Mouse (Mus musculus) intestine, embryonic 14.5 days (tissue): ENCODE data around the gene Dgkz. TPM values are rescaled to one million over a fixed set of nuclear protein-coding genes. Genes with fewer than 3 reads are reported as not detected.

ENCODE experiments used
- ATAC-seq: fragments of 200-750 bp; cut with Nextera tagmentation; replicated peaks from 2 replicates; pipeline ENCODE4 v1.8.0; 2017; ENCODE audit warnings: low read depth, moderate number of reproducible peaks, moderate TSS enrichment, moderate library complexity; ENCODE audit not compliant: low FRiP score, low TSS enrichment
- DNase-seq: peaks from one replicate; pipeline ENCODE4 v3.0.0-alpha.2; 2018; ENCODE audit warnings: low spot score
- H3K27ac ChIP-seq: fragments of 300-500 bp; sonication (generic); 2 replicates; pipeline ENCODE4 v1.5.1; 2014; ENCODE audit warnings: low read depth, mild to moderate bottlenecking, control low read depth
- H3K27me3 ChIP-seq: fragments of 300-500 bp; sonication (generic); replicated peaks from 2 replicates; pipeline ENCODE4 v1.6.1; 2014; ENCODE audit warnings: low read length, control low read depth; ENCODE audit not compliant: control insufficient read depth, insufficient read depth
- H3K36me3 ChIP-seq: fragments of 300-500 bp; sonication (generic); 2 replicates; pipeline ENCODE4 v1.6.1; 2014; ENCODE audit warnings: low read length, control low read depth; ENCODE audit not compliant: control insufficient read depth, insufficient read depth
- H3K4me1 ChIP-seq: fragments of 300-500 bp; sonication (generic); replicated peaks from 2 replicates; pipeline ENCODE4 v1.6.1; 2014; ENCODE audit warnings: low read length, control low read depth, mixed read lengths; ENCODE audit not compliant: control insufficient read depth, insufficient read depth
- H3K4me2 ChIP-seq: fragments of 300-500 bp; sonication (generic); 2 replicates; pipeline ENCODE4 v1.6.1; 2014; ENCODE audit warnings: low read length
- H3K4me3 ChIP-seq: fragments of 300-500 bp; sonication (generic); 2 replicates; pipeline ENCODE4 v1.5.1; 2014; ENCODE audit warnings: low read depth, low read length, control low read depth, mixed read lengths
- H3K9ac ChIP-seq: fragments of 300-500 bp; sonication (generic); 2 replicates; pipeline ENCODE4 v1.6.1; 2014; ENCODE audit warnings: mild to moderate bottlenecking, low read length
- H3K9me3 ChIP-seq: fragments of 300-500 bp; sonication (generic); 2 replicates; pipeline ENCODE4 v1.6.1; 2016; ENCODE audit warnings: low read length, control low read depth; ENCODE audit not compliant: control insufficient read depth
- WGBS: fragments of 180-500 bp; shearing (Covaris S2); extraction: QIAGEN DNeasy Blood & Tissue Kit; methylation state at CpG from one replicate; pipeline ENCODE4 v1.1.7; 2014; 5-methylcytosine and 5-hydroxymethylcytosine counted together
- polyA plus RNA-seq: library from polyadenylated mRNA; unstranded; fragments of >200 nt; fragmentation: Nextera tagmentation; extraction: Ambion mirVana; gene quantifications from 2 replicates; pipeline ENCODE4 v1.2.1, GENCODE M21; 2014

Gene Dgkz
- polyA plus RNA-seq, 1 experiment from 2014 or later = 75.6 TPM

GRCm38 (mm10) chr2:91913328-91914110 lies 62.1 kb downstream of the Dgkz start:
- Histone ChIP-seq H3K9ac (no peak overlapping the region), H3K27me3 (no peaks in the 10 kb centered on the region), H3K4me2 (no peak overlapping the region), H3K9me3 (no peaks in the 10 kb centered on the region), H3K4me1 (no peaks in the 10 kb centered on the region), H3K36me3 (peaks cover 92% of the 10 kb centered on the region), H3K4me3 (no peak overlapping the region), H3K27ac (no peak overlapping the region)
- 89% methylated on average over 7 of the region's 7 CpGs for WGBS
- ATAC-seq (no peak), DNase-seq (no peak)

DNA sequence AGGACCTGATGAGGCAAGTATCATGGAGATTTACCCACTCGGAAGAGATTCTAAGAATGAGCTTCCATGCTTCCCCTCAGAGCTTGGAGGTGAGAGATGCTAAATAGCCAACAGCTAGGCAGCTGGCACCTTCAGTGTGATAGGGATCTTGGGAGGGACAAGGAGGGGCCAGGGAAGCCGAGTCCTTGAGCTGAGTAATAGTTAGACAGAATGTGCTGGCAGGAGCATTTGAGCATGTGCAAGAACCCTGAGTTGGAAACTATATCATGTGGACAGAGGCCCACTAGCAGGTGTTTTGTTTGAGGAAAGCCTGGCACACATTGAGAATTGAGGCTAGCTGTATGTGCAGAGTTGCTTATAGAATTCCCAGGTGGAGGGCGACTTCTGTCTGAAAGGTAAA lies 63.0 kb downstream of the Dgkz start:
- Histone ChIP-seq H3K27me3 (no peaks in the 10 kb centered on the region), H3K4me2 (no peak overlapping the region), H3K27ac (no peak overlapping the region), H3K4me1 (no peaks in the 10 kb centered on the region), H3K4me3 (no peak overlapping the region), H3K36me3 (peaks cover 89% of the 10 kb centered on the region), H3K9ac (no peak overlapping the region), H3K9me3 (no peaks in the 10 kb centered on the region)
- WGBS = 73% methylated on average over 3 of the region's 3 CpGs
- ATAC-seq = no peak
- DNase-seq = no peak

DNA sequence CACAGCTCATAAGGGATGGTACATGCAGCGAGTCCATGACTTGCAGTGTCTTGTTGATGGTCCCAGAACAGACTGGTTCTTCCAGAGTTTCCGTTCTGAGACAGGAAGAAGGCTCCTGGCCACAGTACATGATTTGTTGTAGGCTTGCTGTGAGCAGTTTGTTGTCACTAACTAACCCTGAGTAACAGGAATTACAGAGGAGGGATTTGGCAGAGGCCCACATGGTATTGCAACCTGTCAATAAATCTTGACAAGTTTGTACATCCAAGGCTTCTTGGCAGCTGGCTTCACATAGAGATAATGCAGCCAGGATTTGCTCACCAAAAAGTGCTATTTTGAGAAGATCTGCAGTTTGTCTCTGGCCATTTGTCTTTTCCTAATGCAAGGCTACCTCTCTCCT lies 69.5 kb downstream of the Dgkz start:
- Histone ChIP-seq H3K4me3 (no peak overlapping the region), H3K9me3 (no peaks in the 10 kb centered on the region), H3K4me2 (no peak overlapping the region), H3K36me3 (peaks cover 45% of the 10 kb centered on the region), H3K27ac (no peak overlapping the region), H3K4me1 (no peaks in the 10 kb centered on the region), H3K27me3 (no peaks in the 10 kb centered on the region), H3K9ac (no peak overlapping the region)
- 88% methylated on average over 2 of the region's 2 CpGs for WGBS
- ATAC-seq = no peak
- no peak for DNase-seq

- DNase-seq = no peak
- 77% methylated on average over 5 of the region's 5 CpGs for whole genome bisulfite sequencing
- no peak for ATAC-seq
These were observed 70.9 kb downstream of the Dgkz start for GRCm38 (mm10) chr2:91904618-91905307.

DNA sequence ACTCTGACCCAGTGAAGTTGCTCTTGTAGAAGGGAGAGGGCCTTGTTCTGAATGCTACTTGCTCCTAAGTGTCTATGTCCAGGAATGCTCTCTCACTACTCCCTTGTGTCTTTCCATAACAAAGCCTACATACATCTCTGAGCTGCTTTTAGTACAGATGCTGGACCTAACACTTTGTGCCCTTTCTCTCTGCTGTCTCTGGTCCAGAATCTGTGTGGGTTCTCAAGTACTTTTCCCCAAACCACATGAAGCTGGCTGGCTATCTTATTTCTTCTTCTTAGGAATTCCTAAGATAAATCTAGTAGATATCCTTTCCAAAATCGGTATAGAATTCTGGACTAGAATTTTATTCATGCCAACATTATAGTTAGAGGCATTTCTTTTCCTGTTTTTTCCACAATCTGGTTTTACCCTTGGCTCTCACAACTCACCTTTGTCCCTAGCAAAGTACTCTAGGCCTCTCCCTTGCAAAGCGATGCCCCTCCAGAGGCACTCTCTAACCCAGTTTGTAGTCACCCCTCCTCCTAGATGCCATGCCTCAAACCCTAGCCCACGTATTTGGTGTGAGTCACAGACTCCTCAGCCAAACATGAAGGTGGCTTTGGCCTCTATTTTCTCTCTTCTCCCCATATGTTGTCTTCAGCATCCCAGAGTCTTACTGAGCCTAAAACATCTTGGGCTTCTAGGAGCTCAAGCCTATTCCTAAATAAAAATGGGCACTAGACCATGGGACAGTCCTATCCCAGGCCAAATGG lies 72.3 kb downstream of the Dgkz start:
- WGBS = 92% methylated on average over 3 of the region's 3 CpGs

More at GRCm38 (mm10) chr2:91904618-91905307, 70.9 kb downstream of the Dgkz start:
- Histone ChIP-seq H3K9me3 (no peaks in the 10 kb centered on the region), H3K36me3 (peaks cover 37% of the 10 kb centered on the region), H3K4me1 (no peaks in the 10 kb centered on the region), H3K4me3 (no peak overlapping the region), H3K4me2 (no peak overlapping the region), H3K27me3 (no peaks in the 10 kb centered on the region), H3K27ac (no peak overlapping the region), H3K9ac (no peak overlapping the region)

DNA sequence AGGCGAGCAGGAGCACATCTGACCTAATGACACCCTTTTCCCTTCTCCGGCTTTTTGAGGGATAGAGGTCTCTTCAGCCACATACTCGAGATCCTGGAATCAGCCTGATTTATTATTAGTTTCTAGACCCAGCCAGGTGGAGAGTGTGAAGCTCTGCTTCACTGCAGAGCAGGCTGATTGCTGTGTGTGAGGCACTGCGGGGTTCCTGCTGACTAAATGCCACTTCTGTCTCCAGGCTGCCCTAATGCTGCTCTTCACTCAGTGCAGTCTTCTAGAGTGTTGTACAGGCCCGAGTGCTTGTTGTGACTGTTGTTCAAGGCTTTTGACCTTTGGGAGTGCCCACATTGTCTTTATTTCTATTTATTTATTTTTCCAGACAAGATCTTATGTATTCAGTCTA lies 73.3 kb downstream of the Dgkz start:
- DNase-seq = no peak
- H3K27me3 ChIP-seq = no peaks in the 10 kb centered on the region
- no peak overlapping the region for H3K27ac ChIP-seq
- no peaks in the 10 kb centered on the region for H3K4me1 ChIP-seq
- no peak overlapping the region for H3K4me3 ChIP-seq
- H3K36me3 ChIP-seq = peaks cover 19% of the 10 kb centered on the region
- H3K9ac ChIP-seq = no peak overlapping the region
- H3K4me2 ChIP-seq = no peak overlapping the region
- no peaks in the 10 kb centered on the region for H3K9me3 ChIP-seq
- no peak for ATAC-seq
- 72% methylated on average over 5 of the region's 5 CpGs for WGBS

More for the DNA sequence above, 72.3 kb downstream of the Dgkz start:
- no peaks in the 10 kb centered on the region for H3K9me3 ChIP-seq
- H3K4me3 ChIP-seq = no peak overlapping the region
- no peak overlapping the region for H3K9ac ChIP-seq
- ATAC-seq (no peak), DNase-seq (no peak)
- no peak overlapping the region for H3K27ac ChIP-seq
- H3K36me3 ChIP-seq = peaks cover 23% of the 10 kb centered on the region
- no peak overlapping the region for H3K4me2 ChIP-seq
- H3K27me3 ChIP-seq = no peaks in the 10 kb centered on the region
- no peaks in the 10 kb centered on the region for H3K4me1 ChIP-seq

DNA sequence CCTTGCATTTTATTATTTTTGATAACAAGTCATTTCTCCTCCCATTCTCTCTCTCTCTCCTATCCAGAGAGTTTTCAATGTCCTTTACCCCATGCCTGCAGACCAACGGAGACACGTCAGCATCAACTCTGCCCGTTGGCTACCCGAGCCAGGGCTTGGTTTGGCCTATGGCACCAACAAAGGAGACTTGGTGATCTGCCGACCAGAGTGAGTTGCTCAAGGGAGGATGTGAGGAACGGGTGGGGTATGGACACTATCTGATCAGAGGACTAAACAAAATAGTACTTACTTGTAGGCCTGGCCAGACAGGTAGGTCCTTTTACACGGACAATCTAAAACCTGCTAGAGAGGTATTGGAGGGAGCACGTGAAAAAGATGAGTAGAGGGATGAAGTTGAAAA lies 75.2 kb downstream of the Dgkz start:
- WGBS = 93% methylated on average over 8 of the region's 8 CpGs
- DNase-seq (no peak), ATAC-seq (no peak)
- Histone ChIP-seq H3K27me3 (no peaks in the 10 kb centered on the region), H3K9me3 (no peaks in the 10 kb centered on the region), H3K9ac (no peak overlapping the region), H3K4me3 (no peak overlapping the region), H3K4me1 (no peaks in the 10 kb centered on the region), H3K4me2 (no peak overlapping the region), H3K27ac (no peak overlapping the region), H3K36me3 (peaks cover 19% of the 10 kb centered on the region)

DNA sequence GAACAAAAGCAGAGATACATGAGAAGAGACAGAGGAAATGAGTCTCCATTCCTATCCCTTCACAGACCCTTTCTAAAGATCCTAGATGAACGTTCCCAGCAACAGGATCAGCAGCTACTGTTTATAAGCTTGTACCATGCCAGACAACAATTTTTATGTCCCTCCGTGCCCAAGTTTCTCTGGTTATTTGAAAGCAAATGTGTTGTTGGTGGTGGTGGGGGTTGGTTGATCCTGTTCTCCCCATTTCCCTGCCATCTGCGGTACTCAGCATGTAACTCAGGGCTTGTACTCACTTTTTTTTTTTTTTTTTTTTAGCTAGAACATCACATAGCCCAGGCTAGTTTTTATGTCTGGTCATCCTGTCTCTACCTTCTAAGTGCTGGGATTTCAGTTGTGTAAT lies 76.5 kb downstream of the Dgkz start:
- ATAC-seq = no peak
- WGBS = 89% methylated on average over 3 of the region's 3 CpGs
- Histone ChIP-seq H3K27me3 (no peaks in the 10 kb centered on the region), H3K4me2 (no peak overlapping the region), H3K4me1 (no peaks in the 10 kb centered on the region), H3K27ac (no peak overlapping the region), H3K36me3 (peaks cover 23% of the 10 kb centered on the region), H3K9ac (no peak overlapping the region), H3K9me3 (no peaks in the 10 kb centered on the region), H3K4me3 (no peak overlapping the region)
- DNase-seq = no peak
